Mouse (Mus musculus) MEL-GATA-1-ER (cell line): ENCODE data around the gene Coro1c.

Experiments used
- DNase-seq: peaks from one replicate; pipeline ENCODE4 v3.0.0-alpha.2; 2012; ENCODE audit warnings: low read depth; ENCODE audit errors: extremely low read depth

Gene Coro1c

DNA sequence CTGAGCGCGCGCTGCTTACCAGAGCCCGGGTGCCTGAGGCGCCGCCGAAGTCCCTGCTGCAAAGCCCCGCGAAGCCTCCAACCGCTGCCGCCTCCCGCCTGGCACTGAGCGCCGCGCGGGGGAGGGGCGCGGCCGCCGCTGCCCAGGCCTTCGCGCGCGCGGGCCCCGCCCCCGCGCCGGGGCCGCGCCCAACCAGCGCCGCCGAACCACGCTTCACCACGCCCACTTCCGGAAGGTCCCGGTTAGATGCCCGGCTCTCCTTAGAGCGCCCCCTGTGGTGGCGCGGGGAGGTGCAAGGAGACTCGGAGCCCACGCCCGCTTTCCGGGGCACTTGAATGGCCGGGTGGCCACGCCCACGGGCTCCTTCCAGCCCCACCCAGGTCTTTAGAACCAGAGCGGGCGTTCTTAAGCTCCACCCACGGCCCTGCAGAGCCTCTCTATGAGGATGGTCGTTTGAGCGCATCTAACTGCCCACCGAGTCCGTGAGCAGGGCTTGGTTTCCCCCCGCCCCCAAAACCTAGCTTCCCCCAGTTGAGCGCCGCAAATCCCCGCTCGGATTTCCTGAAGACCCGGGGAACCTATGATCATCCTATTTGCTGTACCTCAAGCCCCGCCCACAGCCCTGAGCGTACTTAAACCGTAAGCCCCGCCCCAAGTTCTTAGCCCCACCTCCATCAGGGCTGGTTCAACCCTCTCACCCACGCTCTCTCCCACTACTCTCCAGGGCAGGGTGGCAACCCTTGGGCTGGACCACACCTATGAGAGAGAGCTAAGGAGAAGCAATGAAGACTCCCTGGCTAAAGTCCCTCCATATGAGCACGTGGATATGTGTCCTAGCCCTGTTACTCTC is at the start of gene Coro1c:
Coro1c (minus strand) TSS at position 167 of the 850 bp plus-strand sequence.
- DNase-seq = peak; percentile 74

DNA sequence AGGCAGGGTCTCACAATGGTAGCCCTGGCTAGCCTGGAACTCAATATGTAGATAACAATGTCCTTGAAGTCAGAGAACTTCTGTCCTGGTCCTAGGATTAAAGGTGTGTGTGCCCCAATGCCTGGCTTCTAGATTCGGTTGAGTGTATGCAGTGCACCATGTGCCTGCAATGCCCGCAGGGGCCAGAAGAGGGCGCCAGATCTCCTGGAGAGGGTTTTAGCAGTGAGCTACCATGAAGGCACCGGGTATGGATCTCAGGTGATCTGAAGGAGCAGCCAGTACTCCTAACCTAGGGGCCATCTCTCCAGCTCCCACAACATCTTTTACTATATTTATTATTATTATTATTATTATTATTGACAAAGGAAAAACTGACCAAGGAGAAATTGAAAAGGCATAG is 48.0 kb upstream of the Coro1c start:
- peak; percentile 60 for DNase-seq

DNA sequence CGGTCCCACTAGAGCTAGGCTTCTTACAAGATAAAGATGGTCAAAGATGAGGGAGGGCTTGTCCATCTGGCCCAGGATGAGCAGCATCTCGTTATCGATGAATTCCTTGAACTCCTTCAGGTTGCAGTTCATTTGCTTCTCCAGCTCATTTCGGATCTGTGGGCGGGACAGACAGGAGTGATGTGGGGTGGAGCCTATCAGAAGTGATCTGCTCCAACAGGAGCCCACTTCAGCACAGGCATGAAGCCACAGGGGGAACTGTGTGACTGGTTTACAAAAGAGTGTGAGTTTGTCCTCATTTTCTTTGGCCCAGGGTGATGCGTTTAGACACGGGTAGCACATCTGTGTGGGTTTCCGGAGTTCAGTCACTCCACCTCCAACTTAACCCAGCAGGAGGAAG is 47.1 kb upstream of the Coro1c start:
- DNase-seq = no peak

DNA sequence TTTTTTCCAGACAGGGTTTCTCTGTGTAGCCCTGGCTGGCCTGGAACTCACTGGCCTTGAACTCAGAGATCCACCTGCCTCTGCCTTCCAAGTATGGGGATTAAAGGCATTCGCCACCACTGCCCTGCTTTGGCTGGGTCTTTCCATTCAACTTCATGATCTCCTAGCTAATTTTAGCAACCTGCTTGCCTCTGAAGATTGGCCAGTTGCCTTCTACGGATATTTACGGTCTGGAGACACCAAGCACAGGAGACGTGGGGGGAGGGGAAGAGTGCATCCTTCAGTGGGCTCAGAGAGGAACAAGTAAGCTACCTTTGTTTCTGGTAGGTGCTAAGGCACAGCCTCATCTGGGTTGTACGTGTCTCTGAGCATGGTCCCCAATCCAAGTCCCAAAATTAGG is 46.7 kb upstream of the Coro1c start:
- DNase-seq = no peak

DNA sequence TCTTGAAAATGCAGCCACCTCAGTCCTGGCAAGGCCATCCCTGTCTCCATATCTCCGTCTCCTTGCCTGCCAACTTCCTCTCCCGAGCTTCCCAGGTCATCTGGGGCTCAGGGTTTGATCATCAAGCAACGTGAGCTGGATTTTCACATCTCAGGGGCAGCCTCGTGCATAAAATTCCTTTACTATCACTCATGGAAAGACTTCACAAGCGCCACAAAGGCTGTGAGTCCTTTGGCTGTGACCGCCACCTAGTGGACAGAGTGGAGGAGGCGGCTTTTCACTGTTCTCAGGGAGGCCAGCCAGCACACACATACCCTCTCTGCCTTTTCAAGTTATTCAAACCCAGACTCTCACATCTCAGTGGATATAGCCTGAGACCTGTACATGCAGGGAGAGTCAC is 45.9 kb upstream of the Coro1c start:
- peak; percentile 41 for DNase-seq

DNA sequence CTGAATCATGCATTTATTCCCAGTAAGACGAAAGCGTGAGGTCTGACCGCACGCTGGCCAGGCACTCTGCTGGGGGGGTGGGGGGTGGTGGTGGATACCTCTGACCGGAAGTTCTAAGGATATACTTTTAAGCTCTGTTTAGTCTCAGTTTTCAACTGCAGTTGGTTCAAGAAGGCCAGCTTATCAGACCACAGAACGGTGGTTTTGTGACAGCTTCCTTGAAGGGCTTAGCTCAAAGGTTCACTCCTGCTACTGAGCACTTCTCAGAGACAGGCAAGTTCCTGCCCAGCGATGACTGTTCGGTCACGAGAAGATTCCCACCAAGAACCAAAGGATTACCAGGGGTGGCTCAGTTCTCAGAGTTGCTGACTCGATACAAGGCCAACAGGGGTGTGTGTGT is 44.0 kb upstream of the Coro1c start:
- DNase-seq = peak; percentile 57

DNA sequence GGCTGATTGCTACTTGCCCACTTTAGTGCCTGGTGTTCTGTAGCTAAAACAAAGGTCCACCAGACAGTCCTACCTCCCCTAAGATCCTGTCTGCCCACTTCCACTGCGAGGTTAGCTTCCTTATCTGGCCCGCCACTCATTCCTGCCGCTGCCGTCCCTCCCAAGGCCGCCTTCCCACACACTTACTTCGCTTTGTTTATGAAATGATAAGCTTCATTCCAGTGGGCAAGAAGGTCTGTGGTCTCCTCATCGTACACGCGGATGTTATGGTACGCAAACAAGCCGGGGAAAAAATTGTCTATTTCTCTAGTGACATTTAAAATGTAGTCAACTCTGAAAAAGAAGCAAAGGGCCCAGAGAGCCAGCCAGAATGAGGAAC is 43.1 kb upstream of the Coro1c start:
- DNase-seq = peak; percentile 54

DNA sequence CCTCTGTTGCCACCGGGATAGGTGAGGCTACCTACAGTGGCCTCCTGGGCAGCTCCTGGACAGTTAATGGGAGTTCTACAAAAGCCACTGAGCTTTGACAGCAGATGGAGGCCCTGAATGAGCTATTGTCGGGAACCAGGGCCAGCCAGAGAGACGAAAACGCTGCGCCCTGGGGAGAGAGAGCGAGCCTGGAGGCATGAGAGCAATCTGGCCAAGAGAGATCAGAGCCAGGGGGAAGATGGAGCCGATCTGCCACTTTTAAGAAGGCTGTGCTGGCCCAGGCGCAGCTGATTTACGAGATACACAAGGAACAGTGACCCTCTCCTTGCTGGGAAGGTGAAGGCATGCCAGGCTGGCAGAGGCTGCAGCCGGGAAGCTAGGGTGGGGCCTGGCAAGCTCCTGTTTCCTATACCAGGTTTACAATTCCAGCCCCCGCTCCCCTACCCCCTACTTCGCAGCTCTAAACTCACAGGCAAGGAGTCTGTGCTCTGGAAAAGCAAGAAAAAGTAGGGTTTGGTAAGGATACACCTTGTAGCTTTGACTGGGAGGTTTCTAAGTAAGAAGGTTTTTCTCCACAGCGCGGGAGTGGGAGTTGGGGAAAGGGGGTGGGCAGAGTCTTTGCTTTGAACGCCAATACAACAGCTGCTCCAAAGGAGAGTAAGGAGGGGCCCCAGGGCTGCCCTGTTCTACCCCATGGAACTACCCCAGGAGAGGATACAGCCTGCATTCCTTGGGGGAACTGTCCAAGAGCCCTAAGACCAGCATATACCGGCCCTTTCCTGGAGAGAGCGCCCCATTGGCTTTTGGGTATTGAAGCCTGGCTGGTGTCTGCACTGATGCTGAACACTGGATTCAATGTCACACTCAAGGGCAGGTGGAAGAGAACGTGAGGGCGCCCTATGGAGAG is 42.5 kb upstream of the Coro1c start:
- DNase-seq = no peak

DNA sequence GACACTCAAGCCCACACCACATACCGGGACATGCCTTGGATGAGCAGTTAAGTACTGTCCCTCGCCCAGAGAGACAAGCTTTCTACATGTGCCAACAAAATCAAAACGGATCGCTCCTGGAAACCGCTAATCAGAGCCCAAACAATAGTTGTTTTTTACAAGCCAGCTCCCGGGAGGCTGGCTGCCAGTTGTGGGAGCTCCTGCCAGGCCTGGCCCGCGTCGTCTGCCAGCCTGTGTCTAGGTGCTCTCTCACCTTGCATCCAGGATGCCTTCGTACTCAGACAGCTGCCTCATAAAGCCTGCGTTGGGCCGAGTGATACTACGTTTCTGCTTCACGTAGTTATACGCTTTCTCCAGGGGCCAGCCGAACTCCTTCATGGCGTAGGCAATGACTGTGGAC is 41.6 kb upstream of the Coro1c start:
- no peak for DNase-seq

DNA sequence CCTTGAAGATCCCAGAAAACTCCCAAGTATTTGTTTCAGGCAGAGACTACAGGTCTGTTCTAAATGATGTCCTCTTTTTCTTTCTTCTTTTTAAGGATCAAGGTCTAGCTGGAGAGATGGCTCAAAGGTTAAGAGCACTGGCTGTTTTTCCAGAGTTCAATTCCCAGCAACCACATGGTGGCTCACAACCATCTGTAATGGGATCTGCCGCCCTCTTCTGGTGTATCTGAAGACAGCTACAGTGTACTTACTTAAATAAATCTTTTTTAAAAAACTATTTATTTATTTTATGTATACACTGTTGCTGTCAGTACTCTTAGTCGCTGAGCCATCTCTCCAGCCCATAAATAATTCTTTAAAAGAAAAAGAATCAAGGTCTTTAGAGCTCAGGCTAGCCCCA is 38.7 kb upstream of the Coro1c start:
- DNase-seq = no peak

DNA sequence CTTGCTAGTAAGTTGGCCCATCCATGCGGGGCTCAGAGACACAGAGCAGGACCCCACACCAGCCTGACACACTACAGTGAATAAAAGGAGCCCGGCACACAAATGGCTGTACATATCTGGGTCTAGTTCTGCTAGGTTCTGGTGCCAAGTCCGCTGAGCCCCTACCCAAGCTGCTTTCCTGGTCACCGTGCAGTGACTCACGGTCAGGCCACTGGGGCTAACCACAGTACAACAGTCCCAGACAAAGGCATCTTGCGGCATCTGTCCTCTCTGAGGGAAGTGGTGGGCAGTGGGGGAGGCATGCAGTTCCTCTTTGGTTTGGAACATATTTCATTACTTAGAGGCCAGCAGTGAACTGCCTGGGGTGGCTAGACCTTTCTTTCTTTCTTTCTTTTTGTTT is 36.6 kb upstream of the Coro1c start:
- DNase-seq = no peak

DNA sequence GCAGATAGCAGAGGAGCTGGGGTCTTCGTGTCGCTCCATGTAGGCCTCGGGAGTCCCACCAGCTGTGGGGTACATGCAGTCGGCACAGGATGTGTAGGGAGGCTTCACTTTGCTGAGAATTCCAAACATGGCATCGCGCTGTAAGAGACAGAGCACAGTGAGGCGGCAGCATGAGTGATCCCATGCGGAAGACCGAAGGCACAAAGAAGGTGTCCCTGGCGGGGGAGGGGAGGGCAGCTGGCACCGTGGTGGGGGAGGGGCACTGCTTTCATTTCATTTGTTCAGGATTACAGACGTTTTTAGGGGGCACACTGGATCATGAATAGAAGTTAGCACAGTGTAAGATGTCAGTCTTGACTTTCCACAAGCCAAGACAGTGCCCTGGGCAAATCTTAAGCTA is 34.8 kb upstream of the Coro1c start:
- DNase-seq = no peak

DNA sequence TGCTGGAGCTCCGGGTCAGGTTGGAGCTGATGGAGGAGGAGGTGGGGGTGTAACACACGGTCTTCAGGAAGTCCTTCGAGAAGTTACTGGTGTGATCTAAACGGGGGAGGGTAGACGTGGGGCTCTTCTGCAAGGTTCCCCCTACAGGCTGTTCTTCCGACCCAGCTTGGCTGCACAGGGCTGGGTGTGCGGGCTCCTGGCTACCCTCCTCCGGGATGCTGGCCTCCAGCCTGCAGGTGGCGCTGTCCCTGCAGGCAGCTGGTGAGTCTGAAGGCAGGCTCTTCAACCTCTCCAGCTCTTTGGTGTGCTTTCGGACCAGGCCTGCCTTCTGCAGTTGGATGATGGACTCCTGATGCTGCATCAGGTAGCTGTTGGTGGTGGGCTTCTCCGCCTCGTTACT is 34.0 kb upstream of the Coro1c start:
- no peak for DNase-seq

DNA sequence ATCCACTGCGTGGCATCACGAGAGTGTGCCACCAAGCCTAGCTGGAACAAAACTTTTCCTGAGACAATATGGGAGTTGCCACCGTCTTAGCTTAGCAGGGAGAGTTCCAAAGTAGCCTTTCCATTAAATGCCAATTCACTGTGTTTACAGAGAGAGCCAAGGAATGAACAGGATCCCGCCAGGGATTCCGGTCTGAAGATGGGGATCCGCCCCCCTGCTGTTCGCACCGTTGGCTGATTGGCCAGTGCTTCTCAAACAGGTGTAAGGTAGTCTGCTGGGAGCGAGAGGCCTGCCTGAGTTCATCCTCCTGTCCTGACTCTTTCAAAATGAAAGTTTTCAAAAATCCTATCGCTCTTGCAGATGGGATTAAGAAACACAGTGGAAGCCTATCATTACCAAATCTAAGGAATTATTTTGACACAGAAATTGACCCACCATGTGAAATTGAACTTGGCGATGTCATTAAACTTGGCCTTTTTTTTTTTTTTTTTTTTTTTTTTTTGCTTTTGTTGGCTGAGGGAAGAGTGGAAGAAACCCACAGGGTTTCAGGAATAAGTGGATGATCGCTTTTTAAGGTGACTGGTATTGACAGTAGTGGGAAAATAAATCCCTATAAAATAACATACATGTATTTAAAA is 30.8 kb upstream of the Coro1c start:
- DNase-seq = no peak

DNA sequence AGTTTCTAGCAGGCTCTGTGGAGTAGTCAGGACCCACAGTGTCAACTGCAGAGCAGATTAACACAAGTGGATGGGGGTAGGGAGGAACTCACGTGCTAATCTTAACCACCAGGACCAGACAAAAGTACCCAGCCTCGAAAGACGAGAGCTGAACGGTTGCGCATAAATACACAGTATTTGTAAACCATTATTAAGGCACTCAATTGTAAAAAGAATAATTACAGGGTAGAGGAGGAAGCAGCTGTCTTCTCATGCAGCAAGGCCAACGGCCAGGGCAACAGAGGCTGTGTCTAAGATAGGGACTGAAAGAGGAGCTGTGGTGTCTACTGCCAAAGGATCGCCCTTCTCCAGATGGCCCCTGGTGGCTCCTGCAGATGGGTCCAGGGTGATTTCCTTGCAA is 29.1 kb upstream of the Coro1c start:
- DNase-seq = no peak

DNA sequence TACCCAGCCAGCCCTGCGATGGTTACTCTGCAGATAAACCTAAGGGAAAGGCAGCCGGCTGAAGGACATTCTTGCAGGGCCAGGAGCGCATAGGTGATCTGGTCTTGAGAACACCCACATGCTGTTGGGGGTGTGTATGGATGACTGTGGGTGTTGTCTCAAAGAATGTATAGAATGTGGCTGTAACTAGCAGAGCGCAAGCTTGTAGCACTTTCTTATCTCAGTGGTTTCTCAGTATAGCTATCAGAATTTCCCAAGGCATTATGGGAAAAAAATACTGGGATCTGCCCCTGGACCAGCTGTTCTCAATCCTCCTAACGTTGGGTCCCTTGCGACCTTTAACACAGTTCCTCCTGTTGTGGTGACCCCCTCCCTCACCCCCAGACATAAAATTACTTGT is 25.3 kb upstream of the Coro1c start:
- no peak for DNase-seq

DNA sequence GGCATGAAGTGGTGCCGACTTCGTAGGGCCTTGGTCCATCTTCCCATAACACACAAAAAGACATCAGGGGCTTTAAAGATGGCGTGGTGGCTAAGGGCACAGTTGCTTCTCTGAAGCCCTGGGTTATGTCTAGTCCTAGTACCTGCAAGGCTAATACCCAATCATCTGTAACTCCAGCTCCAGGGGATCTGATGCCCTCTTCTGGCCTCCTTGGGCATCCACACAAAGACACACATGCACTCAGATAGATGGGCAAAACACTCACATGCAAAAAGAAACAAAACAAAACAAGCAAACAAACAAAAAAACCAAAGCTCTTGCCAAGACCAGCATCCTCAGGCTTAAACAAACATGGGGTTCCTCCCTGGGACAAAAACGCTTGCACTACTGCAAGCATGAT is 24.9 kb upstream of the Coro1c start:
- DNase-seq = no peak

DNA sequence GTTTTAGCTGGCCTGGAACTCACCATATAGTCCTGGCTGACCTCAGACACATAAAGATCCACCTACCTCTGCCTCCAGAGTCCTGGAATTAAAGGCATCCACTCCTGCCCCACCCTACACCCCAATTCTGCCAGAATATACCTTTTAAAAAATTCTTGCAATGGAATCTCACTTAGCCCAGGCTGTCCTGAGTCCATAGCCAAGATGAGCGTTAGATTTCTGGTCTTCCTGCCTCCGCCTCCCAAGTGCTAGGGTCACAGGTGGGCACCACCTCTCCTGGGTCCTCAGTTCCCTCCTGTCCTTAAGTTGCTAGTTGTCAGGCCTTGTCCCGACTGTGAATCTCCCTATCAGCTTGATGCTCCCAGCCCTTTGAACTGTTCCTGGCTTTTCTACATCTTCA is 23.8 kb upstream of the Coro1c start:
- DNase-seq = no peak

DNA sequence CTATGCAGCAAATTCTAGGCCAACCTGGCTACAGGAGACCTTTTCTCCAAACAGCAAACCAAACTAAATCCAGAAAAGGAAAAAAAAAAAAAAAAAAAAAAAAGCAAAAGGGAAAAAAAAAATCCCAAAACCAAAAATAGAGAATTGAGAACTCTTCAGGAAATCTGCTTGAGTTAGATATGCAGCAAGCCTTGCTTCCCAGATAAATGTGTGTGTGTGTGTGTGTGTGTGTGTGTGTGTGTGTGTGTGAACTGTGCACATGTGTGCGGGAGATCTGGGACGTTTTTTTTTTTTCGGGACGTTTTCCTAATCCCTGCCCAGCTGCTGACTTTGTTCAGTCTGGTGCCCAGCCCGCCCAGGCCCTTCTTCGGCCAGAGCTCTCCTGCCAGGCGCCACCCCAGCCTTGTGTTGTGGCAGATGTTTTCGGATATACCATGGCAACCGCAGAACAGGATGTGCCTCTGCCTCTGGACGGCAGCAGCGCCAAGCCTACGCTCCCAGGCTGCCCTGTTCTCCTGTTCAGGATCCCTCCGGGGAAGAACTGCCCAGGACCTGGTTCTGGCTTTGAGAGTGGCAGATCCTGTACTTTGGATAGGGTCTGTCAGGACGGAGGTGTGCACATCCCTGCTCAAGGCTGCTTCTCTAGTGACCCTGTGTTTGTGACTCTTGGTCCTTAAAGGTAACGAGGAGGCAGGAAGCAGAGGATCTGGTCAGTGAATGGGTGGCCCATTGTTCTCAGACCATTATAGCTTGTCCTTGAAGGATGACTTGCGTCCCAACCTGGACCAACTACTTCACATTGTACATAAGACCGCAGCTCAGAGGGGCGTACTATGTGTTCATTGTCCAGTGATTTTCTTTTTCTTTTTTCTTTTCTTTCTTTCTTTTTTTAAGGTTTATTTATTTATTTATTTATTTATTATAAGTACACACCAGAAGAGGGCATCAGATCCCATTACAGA is 22.4 kb upstream of the Coro1c start:
- peak; percentile 46 for DNase-seq

DNA sequence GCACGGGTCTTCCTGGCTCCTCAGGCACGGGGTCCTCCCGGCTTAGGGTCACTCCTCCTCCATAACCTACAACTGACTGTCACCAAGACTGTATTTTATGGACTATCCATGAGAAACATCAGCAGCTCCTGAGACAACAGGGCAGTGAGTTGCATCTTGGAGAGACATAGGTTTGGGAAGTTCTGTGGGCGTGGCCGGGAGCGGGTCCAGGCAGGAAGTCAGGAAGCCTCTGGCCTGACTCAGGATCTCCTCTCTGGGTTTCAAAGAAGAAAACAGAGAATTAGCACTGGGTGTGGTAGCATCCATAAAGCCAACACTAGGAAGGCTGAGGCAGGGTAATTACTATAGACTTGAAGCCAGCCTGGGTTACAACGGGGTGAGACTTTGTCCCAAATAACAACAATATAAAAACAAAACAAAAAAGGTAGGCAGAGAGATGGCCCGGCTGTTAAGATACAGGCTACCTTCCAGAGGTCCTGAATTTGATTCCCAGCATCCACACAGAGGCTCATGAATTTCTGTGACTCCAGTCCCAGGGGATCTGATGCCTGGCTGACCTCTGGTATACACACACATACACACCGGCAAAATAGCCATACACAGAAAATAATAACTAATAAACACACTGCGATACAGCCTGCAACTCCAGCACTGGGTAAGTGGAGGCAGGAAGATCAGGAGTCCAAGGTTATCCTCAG is 21.5 kb upstream of the Coro1c start:
- DNase-seq = no peak
